Mouse (Mus musculus) CH12.LX (cell line): ENCODE results near the gene Uba5. TPM values are rescaled to one million over a fixed set of nuclear protein-coding genes. Genes with fewer than 3 reads are reported as not detected.

ENCODE experiments used
- DNase-seq: peaks from one replicate; pipeline ENCODE4 v3.0.0-alpha.2; 2013; ENCODE audit errors: extremely low read depth
- H3K27ac ChIP-seq: 2 replicates; pipeline ENCODE4 v1.5.1; 2012; ENCODE audit warnings: low read depth, mild to moderate bottlenecking, control low read depth, moderate library complexity; ENCODE audit not compliant: insufficient read depth
- H3K27me3 ChIP-seq: replicated peaks from 2 replicates; pipeline ENCODE3; 2012; ENCODE audit warnings: inconsistent platforms
- H3K36me3 ChIP-seq, 2 experiments: replicated peaks in 1 of 2; 2 replicates each; pipeline versions ENCODE3 to v1.6.1; 2012; ENCODE audit warnings: inconsistent platforms in 1 of 2, low read length in 1 of 2, mild to moderate bottlenecking in 1 of 2, mixed read lengths in 1 of 2, moderate library complexity in 1 of 2; ENCODE audit not compliant: control insufficient read depth in 1 of 2, insufficient read depth in 1 of 2
- H3K4me1 ChIP-seq, 2 experiments: 2 replicates each; pipeline ENCODE4 v1.6.1; 2012; ENCODE audit warnings: inconsistent platforms in 1 of 2, moderate library complexity in 1 of 2; ENCODE audit not compliant: insufficient read depth in 2 of 2, control insufficient read depth in 1 of 2
- H3K4me2 ChIP-seq: 2 replicates; pipeline ENCODE4 v1.6.1; 2012; ENCODE audit warnings: low read depth, mild to moderate bottlenecking, control low read depth; ENCODE audit not compliant: poor library complexity, insufficient read depth, severe bottlenecking
- H3K4me3 ChIP-seq, 3 experiments: fragments of 150-350 bp in 1 of 3; sonication (generic) in 1 of 3; replicated peaks in 1 of 3; 2 replicates each; pipeline versions ENCODE3 to v1.5.1; 2011 to 2012; ENCODE audit warnings: low read depth in 2 of 3, low read length in 2 of 3, mild to moderate bottlenecking in 2 of 3, moderate library complexity in 2 of 3, control low read depth in 1 of 3, improper control_type of control experiment in 1 of 3, inconsistent platforms in 1 of 3, mixed read lengths in 1 of 3; ENCODE audit not compliant: poor library complexity in 1 of 3
- H3K79me2 ChIP-seq: replicated peaks from 2 replicates; pipeline ENCODE4 v1.6.1; 2012; ENCODE audit warnings: mild to moderate bottlenecking, moderate library complexity; ENCODE audit not compliant: control insufficient read depth, poor library complexity, insufficient read depth, severe bottlenecking; ENCODE audit errors: extremely low read depth
- H3K9ac ChIP-seq: 2 replicates; pipeline ENCODE4 v1.6.1; 2012; ENCODE audit warnings: low read depth, mild to moderate bottlenecking, control low read depth, moderate library complexity; ENCODE audit not compliant: insufficient read depth
- H3K9me3 ChIP-seq: replicated peaks from 2 replicates; pipeline ENCODE3; 2012; ENCODE audit warnings: low read length, inconsistent platforms, mixed read lengths
- CHD2 ChIP-seq: IDR thresholded peaks from 2 replicates; pipeline ENCODE4 v1.6.1; 2011; ENCODE audit warnings: low read length, improper control_type of control experiment
- E2F4 ChIP-seq: IDR thresholded peaks from 2 replicates; pipeline ENCODE4 v1.6.1; 2011; ENCODE audit warnings: low read depth, low read length, improper control_type of control experiment; ENCODE audit not compliant: insufficient replicate concordance
- ELF1 ChIP-seq: IDR thresholded peaks from 2 replicates; pipeline ENCODE4 v1.6.1; 2014; ENCODE audit warnings: low read depth, mild to moderate bottlenecking, inconsistent platforms, low read length, improper control_type of control experiment
- EP300 ChIP-seq: IDR thresholded peaks from 2 replicates; pipeline ENCODE4 v1.6.1; 2011; ENCODE audit warnings: low read length, improper control_type of control experiment
- ETS1 ChIP-seq: conservative IDR thresholded peaks from 2 replicates; pipeline ENCODE4 v1.6.1; 2012; ENCODE audit warnings: low read depth, mild to moderate bottlenecking, inconsistent platforms, low read length, improper control_type of control experiment, moderate library complexity
- GABPA ChIP-seq: IDR thresholded peaks from 2 replicates; pipeline ENCODE4 v1.6.1; 2012; ENCODE audit warnings: low read depth, low read length, improper control_type of control experiment, inconsistent platforms; ENCODE audit not compliant: insufficient replicate concordance
- HCFC1 ChIP-seq: IDR thresholded peaks from 2 replicates; pipeline ENCODE4 v1.6.1; 2012; ENCODE audit warnings: low read depth, mild to moderate bottlenecking, inconsistent platforms, low read length, improper control_type of control experiment
- IRF4 ChIP-seq: IDR thresholded peaks from 2 replicates; pipeline ENCODE4 v1.6.1; 2014; ENCODE audit warnings: low read depth, mild to moderate bottlenecking, inconsistent platforms, low read length, improper control_type of control experiment
- JUND ChIP-seq: conservative IDR thresholded peaks from 2 replicates; pipeline ENCODE4 v1.6.1; 2011; ENCODE audit warnings: low read depth, low read length, improper control_type of control experiment
- KAT2A ChIP-seq: IDR thresholded peaks from 2 replicates; pipeline ENCODE4 v1.6.1; 2012; ENCODE audit warnings: low read length, improper control_type of control experiment, inconsistent platforms; ENCODE audit not compliant: insufficient replicate concordance
- MAX ChIP-seq: IDR thresholded peaks from 2 replicates; pipeline ENCODE4 v1.6.1; 2011; ENCODE audit warnings: low read length, improper control_type of control experiment
- MEF2A ChIP-seq: IDR thresholded peaks from 2 replicates; pipeline ENCODE4 v1.6.1; 2014; ENCODE audit warnings: low read depth, mild to moderate bottlenecking, inconsistent platforms, low read length, improper control_type of control experiment, borderline replicate concordance
- MYC ChIP-seq: IDR thresholded peaks from 2 replicates; pipeline ENCODE4 v1.6.1; 2011; ENCODE audit warnings: low read depth, mild to moderate bottlenecking, improper control_type of control experiment, low read length
- NELFE ChIP-seq: IDR thresholded peaks from 2 replicates; pipeline ENCODE4 v1.6.1; 2011; ENCODE audit warnings: low read depth, low read length, improper control_type of control experiment
- NRF1 ChIP-seq: IDR thresholded peaks from 2 replicates; pipeline ENCODE4 v1.6.1; 2014; ENCODE audit warnings: low read depth, mild to moderate bottlenecking, inconsistent platforms, low read length, improper control_type of control experiment, moderate library complexity
- POLR2A ChIP-seq: IDR thresholded peaks from 2 replicates; pipeline ENCODE4 v1.6.1; 2011; ENCODE audit warnings: low read depth, mild to moderate bottlenecking, improper control_type of control experiment, low read length
- POLR2AphosphoS2 ChIP-seq: IDR thresholded peaks from 2 replicates; pipeline ENCODE4 v1.6.1; 2011; ENCODE audit warnings: low read depth, low read length, improper control_type of control experiment
- RAD21 ChIP-seq: IDR thresholded peaks from 2 replicates; pipeline ENCODE4 v1.6.1; 2011; ENCODE audit warnings: low read depth, mild to moderate bottlenecking, low read length, improper control_type of control experiment, moderate library complexity
- RCOR1 ChIP-seq: conservative IDR thresholded peaks from 2 replicates; pipeline ENCODE4 v1.6.1; 2012; ENCODE audit warnings: low read depth, mild to moderate bottlenecking, inconsistent platforms, low read length, improper control_type of control experiment
- SMC3 ChIP-seq: IDR thresholded peaks from 2 replicates; pipeline ENCODE4 v1.6.1; 2011; ENCODE audit warnings: low read depth, low read length, improper control_type of control experiment
- TBP ChIP-seq: conservative IDR thresholded peaks from 2 replicates; pipeline ENCODE4 v1.6.1; 2011; ENCODE audit warnings: low read depth, low read length, improper control_type of control experiment
- TCF12 ChIP-seq: IDR thresholded peaks from 2 replicates; pipeline ENCODE4 v1.6.1; 2014; ENCODE audit warnings: low read depth, mild to moderate bottlenecking, inconsistent platforms, low read length, improper control_type of control experiment
- UBTF ChIP-seq: IDR thresholded peaks from 2 replicates; pipeline ENCODE4 v1.6.1; 2012; ENCODE audit warnings: low read depth, mild to moderate bottlenecking, inconsistent platforms, low read length, improper control_type of control experiment, moderate library complexity
- USF1 ChIP-seq: IDR thresholded peaks from 2 replicates; pipeline ENCODE4 v1.6.1; 2014; ENCODE audit warnings: low read depth, mild to moderate bottlenecking, inconsistent platforms, low read length, improper control_type of control experiment
- USF2 ChIP-seq: conservative IDR thresholded peaks from 2 replicates; pipeline ENCODE4 v1.6.1; 2011; ENCODE audit warnings: low read depth, low read length, improper control_type of control experiment
- ZC3H11A ChIP-seq: IDR thresholded peaks from 2 replicates; pipeline ENCODE4 v1.6.1; 2012; ENCODE audit warnings: low read depth, mild to moderate bottlenecking, inconsistent platforms, low read length, improper control_type of control experiment
- ZKSCAN1 ChIP-seq: IDR thresholded peaks from 2 replicates; pipeline ENCODE4 v1.6.1; 2012; ENCODE audit warnings: low read depth, inconsistent platforms, low read length, improper control_type of control experiment, borderline replicate concordance
- ZNF384 ChIP-seq: IDR thresholded peaks from 2 replicates; pipeline ENCODE4 v1.6.1; 2012; ENCODE audit warnings: low read depth, low read length, improper control_type of control experiment, inconsistent platforms
- dilution Hi-C: fragments of 300-500 bp; cut with MboI; formaldehyde crosslinking; loops from 2 replicates; pipeline ENCODE4 v1.14.3; 2020; ENCODE audit warnings: low sequenced_read_pairs; ENCODE audit not compliant: extremely low pct_unique_long_range_greater_than_20kb, extremely low pct_ligation_motif_present
- in situ Hi-C: fragments of 300-500 bp; cut with MboI; formaldehyde crosslinking; loops from 3 replicates; pipeline ENCODE4 v1.14.3; 2019; ENCODE audit warnings: low sequenced_read_pairs, low pct_ligation_motif_present, low pct_unique_long_range_greater_than_20kb, mixed read lengths
- polyA plus RNA-seq: library from polyadenylated mRNA; unstranded; fragments of >175 nt; gene quantifications from 2 replicates; pipeline ENCODE4 v1.2.1, GENCODE M21; 2012; ENCODE audit warnings: low read depth; ENCODE audit not compliant: insufficient read length
- total RNA-seq, 2 experiments: library from RNA; depleted of rRNA; stranded (reverse); fragments of 300-350 nt in 1 of 2; fragments of >200 nt in 1 of 2; gene quantifications; 2 replicates each; pipeline ENCODE4 v1.2.3; 2012 to 2014

Gene Uba5
- total and polyA plus RNA-seq, 3 experiments, result 24.0 to 33.4 (median 29.3) TPM

- TF ChIP-seq ELF1, result 0 out of 2 replicates have a peak, but pooled peaks have one; percentile 23
- TF ChIP-seq MEF2A, result no peak; the same call in 1 of the 2 replicates
- peak; percentile 61; the same call in 1 of the 2 replicates for TF ChIP-seq IRF4
- TF ChIP-seq HCFC1, result peak; percentile 39
- TF ChIP-seq SMC3, result peak; percentile 49
- peak; percentile 69 for TF ChIP-seq RAD21
- 0 out of 2 replicates have a peak, but pooled peaks have one; percentile 46 for TF ChIP-seq NELFE
- TF ChIP-seq MYC, result no peak
- TF ChIP-seq TBP, result 0 out of 2 replicates have a peak, but pooled peaks have one; percentile 38
Observed at GRCm38 (mm10) chr9:104002913-104003330, 60.0 kb downstream of the Uba5 start (continued).

GRCm38 (mm10) chr9:104001921-104002859 is 60.7 kb downstream of the Uba5 start, which contains the start of gene Nphp3:
Nphp3 (plus strand) TSS chr9:104002544.
- peaks cover 3 to 7% of the 10 kb centered on the region in 2 experiments for H3K4me1 ChIP-seq
- dilution Hi-C loops (no loop called here), in situ Hi-C loops (loop anchor here (25.0 kb wide), 1 partner anchor 515 kb away; the partner anchor contains the start of gene Bfsp2)
- H3K27me3 ChIP-seq, result peaks cover 19% of the 10 kb centered on the region
- no peaks in the 10 kb centered on the region for H3K9me3 ChIP-seq
- H3K27ac ChIP-seq, result 0 out of 2 replicates have a peak within 1 kb of the TSS, but pooled peaks have one; percentile 7
- H3K4me2 ChIP-seq, result peak within 1 kb of the TSS; percentile 62
- H3K9ac ChIP-seq, result peak within 1 kb of the TSS; percentile 35; the same call in 1 of the 2 replicates
- H3K36me3 ChIP-seq, result peaks cover 0 to 2% of the 10 kb centered on the region in 2 experiments
- TF ChIP-seq CHD2, result no peak
- TF ChIP-seq ETS1, result no peak
- TF ChIP-seq RCOR1, result no peak
- TF ChIP-seq ELF1, result 0 out of 2 replicates have a peak, but pooled peaks have one; percentile 10
- TF ChIP-seq KAT2A, result no peak
- no peak for TF ChIP-seq SMC3
- no peak for TF ChIP-seq POLR2AphosphoS2
- no peak for TF ChIP-seq UBTF
- no peak for TF ChIP-seq USF1
- no peak for TF ChIP-seq EP300
- TF ChIP-seq TCF12, result no peak
- peak; percentile 64; the same call in 1 of the 2 replicates for TF ChIP-seq POLR2A
- TF ChIP-seq ZNF384, result no peak
- peak; percentile 41 for TF ChIP-seq NRF1
- TF ChIP-seq ZC3H11A, result no peak
- no peak for TF ChIP-seq ZKSCAN1
- no peak for TF ChIP-seq MEF2A
- TF ChIP-seq JUND, result no peak
- no peak for TF ChIP-seq MYC
- TF ChIP-seq GABPA, result no peak
- TF ChIP-seq MAX, result no peak
- no peak for TF ChIP-seq E2F4
- TF ChIP-seq USF2, result no peak
- TF ChIP-seq RAD21, result no peak
- TF ChIP-seq NELFE, result no peak
- peak; percentile 100 for DNase-seq
- H3K4me3 ChIP-seq, result peak within 1 kb of the TSS; percentile 62 to 74 (median 69)
- H3K79me2 ChIP-seq, result no peaks in the 10 kb centered on the region
